Mouse (Mus musculus) adrenal gland, postnatal 25 days (tissue): Measurements from ENCODE around the gene 1700015F17Rik. TPM values are rescaled to one million over a fixed set of nuclear protein-coding genes. Genes with fewer than 3 reads are reported as not detected.

Source experiments
- DNase-seq: peaks from one replicate; pipeline ENCODE4 v3.0.0; 2021; ENCODE audit warnings: mixed read lengths
- long read RNA-seq: library from polyadenylated mRNA; stranded (forward); transcript quantifications from one replicate; pipeline ENCODE4 v2.0.0, GENCODE M21; 2021
- total RNA-seq: library from RNA; stranded (reverse); gene quantifications from 2 replicates; pipeline ENCODE4 v1.2.3, GENCODE M21; 2021

Gene 1700015F17Rik
- total RNA-seq = not detected in 2 replicates
- long read RNA-seq = 0 reads

- no peak for DNase-seq
Measured at GRCm38 (mm10) chr5:5479043-5479442, at the start of gene 1700015F17Rik. 1700015F17Rik (minus strand) TSS chr5:5479143.

GRCm38 (mm10) chr5:5515411-5515810 lies 36.5 kb upstream of the 1700015F17Rik start:
- DNase-seq = no peak

- DNase-seq = peak; percentile 98
Measured at GRCm38 (mm10) chr5:5514196-5515076, 35.5 kb upstream of the 1700015F17Rik start, which contains the start of gene Cldn12. Cldn12 (minus strand) TSS chr5:5514958.

GRCm38 (mm10) chr5:5511401-5511800 lies 32.5 kb upstream of the 1700015F17Rik start:
- no peak for DNase-seq

- no peak for DNase-seq
Measured at GRCm38 (mm10) chr5:5510989-5511388, 32.0 kb upstream of the 1700015F17Rik start.

DNA sequence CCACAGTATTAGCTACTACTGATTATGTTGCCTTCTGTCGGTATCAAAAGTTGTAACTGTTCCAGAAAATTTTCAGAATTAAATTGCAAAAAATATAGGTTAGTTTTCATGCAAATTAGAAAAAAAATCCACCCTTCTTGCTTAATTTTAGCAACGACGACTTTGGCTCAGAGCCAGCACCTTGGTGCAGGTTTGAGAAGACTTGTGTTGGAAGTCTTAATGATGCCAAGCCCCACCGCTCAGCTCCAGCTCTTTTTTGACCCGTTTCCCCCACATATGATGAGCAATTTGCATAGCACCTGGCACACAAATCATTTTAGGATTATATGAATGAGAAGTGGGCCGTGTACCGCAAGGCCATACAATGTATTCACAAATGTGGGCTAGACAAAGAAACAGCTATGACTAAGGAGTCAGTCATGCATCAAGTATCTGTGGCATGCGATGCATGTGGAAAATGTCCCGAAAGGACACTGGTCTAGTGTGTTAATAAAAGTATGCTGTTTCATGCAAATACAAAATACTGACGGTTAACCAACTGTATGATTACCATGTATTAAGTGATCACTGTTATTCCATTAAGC lies 31.5 kb upstream of the 1700015F17Rik start:
- DNase-seq = no peak

DNA sequence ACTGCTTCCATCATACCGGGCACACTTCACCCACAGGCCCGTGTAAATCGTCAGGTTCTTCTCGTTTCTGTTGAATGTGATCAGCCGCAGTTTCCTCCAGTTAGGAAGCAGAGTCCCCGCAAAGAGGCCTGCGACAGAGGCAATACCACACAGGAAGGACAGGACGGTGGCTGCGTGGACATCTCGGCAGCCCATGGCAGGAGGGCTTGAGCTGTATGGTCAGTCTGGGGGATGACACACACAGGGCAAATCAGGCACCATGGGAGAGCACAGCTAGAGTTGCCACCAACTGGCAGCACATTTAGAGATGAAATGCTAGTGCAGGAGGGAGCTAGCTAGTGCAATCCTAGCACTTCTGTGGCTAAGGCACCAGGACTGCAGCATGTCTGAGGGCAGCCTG lies 29.3 kb upstream of the 1700015F17Rik start:
- no peak for DNase-seq

GRCm38 (mm10) chr5:5507701-5508225 lies 28.8 kb upstream of the 1700015F17Rik start:
- DNase-seq = peak; percentile 73

GRCm38 (mm10) chr5:5504456-5504855 lies 25.5 kb upstream of the 1700015F17Rik start:
- no peak for DNase-seq

GRCm38 (mm10) chr5:5503381-5503780 lies 24.4 kb upstream of the 1700015F17Rik start:
- DNase-seq = no peak

- DNase-seq = no peak
Measured at GRCm38 (mm10) chr5:5501583-5501982, 22.6 kb upstream of the 1700015F17Rik start.

DNA sequence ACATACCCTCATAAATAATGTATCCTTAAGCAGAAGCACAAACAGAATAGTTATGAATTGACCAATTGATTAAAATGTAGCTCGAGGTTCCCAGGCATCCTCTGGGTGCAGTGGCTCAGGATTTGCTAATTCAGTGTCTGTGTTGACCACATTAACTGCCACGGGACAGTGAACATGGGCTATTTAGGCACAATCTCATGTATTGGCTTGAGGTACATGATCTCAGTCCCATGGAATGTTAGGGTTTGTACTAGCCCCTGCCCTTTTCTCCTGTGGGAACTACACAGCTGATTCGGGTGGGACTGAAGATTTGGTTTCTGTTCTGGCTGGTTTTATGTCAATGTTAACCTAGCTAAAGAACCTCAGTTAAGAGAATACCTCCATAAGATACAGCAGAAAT lies 17.4 kb upstream of the 1700015F17Rik start:
- DNase-seq = no peak

DNA sequence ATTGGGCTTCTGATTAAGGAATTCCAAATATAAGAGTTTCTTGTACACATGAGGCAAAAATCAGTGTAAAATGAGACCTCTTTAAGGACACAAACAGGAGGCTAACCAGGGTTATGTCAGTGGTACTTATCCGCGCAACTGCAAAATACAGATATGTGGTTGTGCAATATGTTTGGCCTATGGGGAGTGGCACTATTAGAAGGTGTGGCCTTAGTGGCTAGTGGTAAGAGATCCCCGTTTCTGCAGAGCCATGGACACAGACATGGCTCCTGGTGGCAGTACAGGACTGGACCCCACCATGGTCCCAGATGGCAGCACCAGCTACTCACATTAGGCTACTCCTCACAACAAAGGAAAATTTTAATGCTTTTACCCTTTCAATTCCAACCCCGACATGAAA lies 16.1 kb upstream of the 1700015F17Rik start:
- DNase-seq = no peak

- peak; percentile 22 for DNase-seq
Measured at GRCm38 (mm10) chr5:5494269-5495005, 15.5 kb upstream of the 1700015F17Rik start.

DNA sequence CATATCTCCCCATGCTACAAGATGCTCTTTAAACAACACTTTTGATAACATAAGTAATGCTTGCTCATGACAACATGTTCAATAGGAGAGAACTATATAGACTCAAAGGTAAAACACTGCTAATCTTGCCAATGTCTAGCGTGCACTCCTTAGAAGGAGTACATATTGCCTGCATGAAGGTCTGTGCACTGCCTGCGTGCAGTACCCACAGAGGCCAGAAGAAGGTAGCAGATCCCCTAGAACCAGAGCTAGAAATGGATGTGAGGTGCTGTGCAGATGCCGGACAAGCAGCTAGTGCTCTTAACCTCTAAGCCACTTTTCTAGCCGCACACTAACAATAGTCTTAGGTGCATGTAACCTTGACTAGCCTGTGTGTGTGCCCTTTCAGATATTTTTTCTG lies 13.2 kb upstream of the 1700015F17Rik start:
- DNase-seq = no peak

DNA sequence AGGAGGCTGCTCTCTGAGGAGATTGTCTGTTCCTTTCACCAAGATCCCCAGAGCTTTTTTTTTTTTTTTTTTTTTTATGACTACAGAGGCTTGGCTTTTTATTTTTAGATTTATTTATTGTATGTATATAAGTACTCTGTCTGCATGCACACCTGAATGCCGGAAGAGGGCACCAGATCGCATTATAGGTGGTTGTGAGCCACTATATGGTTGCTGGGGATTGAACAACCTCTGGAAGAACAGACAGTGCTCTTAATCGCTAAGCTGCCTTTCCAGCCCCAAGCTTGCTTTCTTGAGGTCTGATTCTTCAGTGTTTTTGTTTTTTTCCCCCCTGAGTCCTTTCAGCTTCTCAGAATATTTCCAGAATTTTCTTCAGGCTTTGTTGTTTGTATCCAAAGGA lies 7.1 kb upstream of the 1700015F17Rik start:
- no peak for DNase-seq

GRCm38 (mm10) chr5:5483254-5483858 lies 4.4 kb upstream of the 1700015F17Rik start:
- no peak for DNase-seq

DNA sequence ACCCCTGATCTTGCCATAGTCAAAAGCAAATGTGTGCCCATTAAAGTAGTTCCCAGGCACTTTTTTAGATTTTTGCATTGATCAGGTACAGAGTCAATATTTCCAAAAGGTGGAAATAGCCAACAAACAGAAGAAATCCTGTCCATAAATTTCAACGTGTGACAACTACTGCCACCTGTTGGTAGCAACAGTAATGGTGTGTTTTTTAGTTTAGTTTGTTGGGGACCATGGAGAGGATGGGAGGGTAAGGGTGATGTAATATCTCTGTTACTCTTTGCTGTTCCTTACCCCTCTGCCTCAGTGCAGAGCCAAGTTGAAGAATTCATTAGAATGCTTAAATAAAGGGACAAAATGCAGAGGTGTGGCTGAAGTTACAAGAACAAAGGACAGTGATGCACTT lies 2.7 kb upstream of the 1700015F17Rik start:
- DNase-seq = no peak

- DNase-seq = no peak
Measured at GRCm38 (mm10) chr5:5476133-5476532, 2.8 kb downstream of the 1700015F17Rik start.

- DNase-seq = no peak
Measured at GRCm38 (mm10) chr5:5465256-5465655, 13.7 kb downstream of the 1700015F17Rik start.

DNA sequence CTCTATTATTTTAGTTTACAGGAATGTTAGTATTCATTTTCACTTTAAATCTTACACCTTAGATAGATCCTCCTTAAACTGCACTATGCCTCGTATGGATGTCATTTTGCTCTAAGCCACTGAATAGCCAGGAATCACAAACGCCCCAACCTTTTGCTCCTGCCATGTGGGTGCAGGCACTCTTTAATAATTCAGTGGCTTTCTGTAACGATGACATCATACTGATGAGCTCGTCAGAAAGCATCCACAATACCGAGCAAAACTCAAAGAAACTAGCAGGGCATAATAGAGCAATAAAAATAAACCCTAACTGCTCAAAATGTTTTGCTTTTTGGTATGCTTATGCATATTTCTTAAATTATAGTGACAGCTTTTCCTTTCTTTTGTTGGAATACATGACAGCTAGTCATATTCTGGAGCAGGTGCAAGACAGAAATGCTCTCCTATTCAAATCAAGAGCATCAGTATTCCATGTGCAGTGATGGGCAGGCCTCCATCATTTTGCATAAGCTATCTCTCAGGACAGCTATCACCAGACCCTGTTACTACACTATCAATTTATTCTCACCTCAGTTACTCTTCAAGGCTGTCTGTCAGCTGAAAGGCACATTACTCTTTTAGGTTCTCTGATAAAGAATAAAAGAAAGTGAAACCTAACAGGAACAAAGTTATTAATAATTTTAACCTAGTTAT lies 47.1 kb downstream of the 1700015F17Rik start:
- DNase-seq = no peak
